Mouse (Mus musculus) CH12.LX (cell line): Measurements from ENCODE around the gene Olfr1037. TPM values are rescaled to one million over a fixed set of nuclear protein-coding genes. Genes with fewer than 3 reads are reported as not detected.
"Not testable (repeated sequence)": the region's sequence is repeated elsewhere in the genome, so short reads cannot be mapped to it uniquely, and the experiment has no call there.

Source experiments
- DNase-seq: peaks from one replicate; pipeline ENCODE4 v3.0.0-alpha.2; 2013; ENCODE audit errors: extremely low read depth
- H3K27ac ChIP-seq: 2 replicates; pipeline ENCODE4 v1.5.1; 2012; ENCODE audit warnings: low read depth, mild to moderate bottlenecking, control low read depth, moderate library complexity; ENCODE audit not compliant: insufficient read depth
- H3K27me3 ChIP-seq: replicated peaks from 2 replicates; pipeline ENCODE3; 2012; ENCODE audit warnings: inconsistent platforms
- H3K36me3 ChIP-seq, 2 experiments: replicated peaks in 1 of 2; 2 replicates each; pipeline versions ENCODE3 to v1.6.1; 2012; ENCODE audit warnings: inconsistent platforms in 1 of 2, low read length in 1 of 2, mild to moderate bottlenecking in 1 of 2, mixed read lengths in 1 of 2, moderate library complexity in 1 of 2; ENCODE audit not compliant: control insufficient read depth in 1 of 2, insufficient read depth in 1 of 2
- H3K4me1 ChIP-seq, 2 experiments: 2 replicates each; pipeline ENCODE4 v1.6.1; 2012; ENCODE audit warnings: inconsistent platforms in 1 of 2, moderate library complexity in 1 of 2; ENCODE audit not compliant: insufficient read depth in 2 of 2, control insufficient read depth in 1 of 2
- H3K4me2 ChIP-seq: 2 replicates; pipeline ENCODE4 v1.6.1; 2012; ENCODE audit warnings: low read depth, mild to moderate bottlenecking, control low read depth; ENCODE audit not compliant: poor library complexity, insufficient read depth, severe bottlenecking
- H3K4me3 ChIP-seq, 3 experiments: fragments of 150-350 bp in 1 of 3; sonication (generic) in 1 of 3; replicated peaks in 1 of 3; 2 replicates each; pipeline versions ENCODE3 to v1.5.1; 2011 to 2012; ENCODE audit warnings: low read depth in 2 of 3, low read length in 2 of 3, mild to moderate bottlenecking in 2 of 3, moderate library complexity in 2 of 3, control low read depth in 1 of 3, improper control_type of control experiment in 1 of 3, inconsistent platforms in 1 of 3, mixed read lengths in 1 of 3; ENCODE audit not compliant: poor library complexity in 1 of 3
- H3K79me2 ChIP-seq: replicated peaks from 2 replicates; pipeline ENCODE4 v1.6.1; 2012; ENCODE audit warnings: mild to moderate bottlenecking, moderate library complexity; ENCODE audit not compliant: control insufficient read depth, poor library complexity, insufficient read depth, severe bottlenecking; ENCODE audit errors: extremely low read depth
- H3K9ac ChIP-seq: 2 replicates; pipeline ENCODE4 v1.6.1; 2012; ENCODE audit warnings: low read depth, mild to moderate bottlenecking, control low read depth, moderate library complexity; ENCODE audit not compliant: insufficient read depth
- H3K9me3 ChIP-seq: replicated peaks from 2 replicates; pipeline ENCODE3; 2012; ENCODE audit warnings: low read length, inconsistent platforms, mixed read lengths
- CHD1 ChIP-seq: IDR thresholded peaks from 2 replicates; pipeline ENCODE4 v1.6.1; 2012; ENCODE audit warnings: low read depth, low read length, improper control_type of control experiment, inconsistent platforms
- E2F4 ChIP-seq: IDR thresholded peaks from 2 replicates; pipeline ENCODE4 v1.6.1; 2011; ENCODE audit warnings: low read depth, low read length, improper control_type of control experiment; ENCODE audit not compliant: insufficient replicate concordance
- ELF1 ChIP-seq: IDR thresholded peaks from 2 replicates; pipeline ENCODE4 v1.6.1; 2014; ENCODE audit warnings: low read depth, mild to moderate bottlenecking, inconsistent platforms, low read length, improper control_type of control experiment
- ETS1 ChIP-seq: conservative IDR thresholded peaks from 2 replicates; pipeline ENCODE4 v1.6.1; 2012; ENCODE audit warnings: low read depth, mild to moderate bottlenecking, inconsistent platforms, low read length, improper control_type of control experiment, moderate library complexity
- JUND ChIP-seq: conservative IDR thresholded peaks from 2 replicates; pipeline ENCODE4 v1.6.1; 2011; ENCODE audit warnings: low read depth, low read length, improper control_type of control experiment
- MAFK ChIP-seq: IDR thresholded peaks from 2 replicates; pipeline ENCODE4 v1.6.1; 2011; ENCODE audit warnings: low read length, improper control_type of control experiment; ENCODE audit not compliant: insufficient replicate concordance
- MAZ ChIP-seq: IDR thresholded peaks from 2 replicates; pipeline ENCODE4 v1.6.1; 2012; ENCODE audit warnings: low read depth, mild to moderate bottlenecking, inconsistent platforms, low read length, improper control_type of control experiment, moderate library complexity
- MXI1 ChIP-seq: IDR thresholded peaks from 2 replicates; pipeline ENCODE4 v1.6.1; 2011; ENCODE audit warnings: mild to moderate bottlenecking, low read depth, low read length, improper control_type of control experiment
- NELFE ChIP-seq: IDR thresholded peaks from 2 replicates; pipeline ENCODE4 v1.6.1; 2011; ENCODE audit warnings: low read depth, low read length, improper control_type of control experiment
- NRF1 ChIP-seq: IDR thresholded peaks from 2 replicates; pipeline ENCODE4 v1.6.1; 2014; ENCODE audit warnings: low read depth, mild to moderate bottlenecking, inconsistent platforms, low read length, improper control_type of control experiment, moderate library complexity
- PAX5 ChIP-seq: IDR thresholded peaks from 2 replicates; pipeline ENCODE4 v1.6.1; 2012; ENCODE audit warnings: low read length, inconsistent platforms, mixed read lengths
- POLR2AphosphoS2 ChIP-seq: IDR thresholded peaks from 2 replicates; pipeline ENCODE4 v1.6.1; 2011; ENCODE audit warnings: low read depth, low read length, improper control_type of control experiment
- RAD21 ChIP-seq: IDR thresholded peaks from 2 replicates; pipeline ENCODE4 v1.6.1; 2011; ENCODE audit warnings: low read depth, mild to moderate bottlenecking, low read length, improper control_type of control experiment, moderate library complexity
- SIN3A ChIP-seq: IDR thresholded peaks from 2 replicates; pipeline ENCODE4 v1.6.1; 2012; ENCODE audit warnings: low read length, improper control_type of control experiment, inconsistent platforms
- SMC3 ChIP-seq: IDR thresholded peaks from 2 replicates; pipeline ENCODE4 v1.6.1; 2011; ENCODE audit warnings: low read depth, low read length, improper control_type of control experiment
- TBP ChIP-seq: conservative IDR thresholded peaks from 2 replicates; pipeline ENCODE4 v1.6.1; 2011; ENCODE audit warnings: low read depth, low read length, improper control_type of control experiment
- USF1 ChIP-seq: IDR thresholded peaks from 2 replicates; pipeline ENCODE4 v1.6.1; 2014; ENCODE audit warnings: low read depth, mild to moderate bottlenecking, inconsistent platforms, low read length, improper control_type of control experiment
- ZKSCAN1 ChIP-seq: IDR thresholded peaks from 2 replicates; pipeline ENCODE4 v1.6.1; 2012; ENCODE audit warnings: low read depth, inconsistent platforms, low read length, improper control_type of control experiment, borderline replicate concordance
- ZMIZ1 ChIP-seq: IDR thresholded peaks from 2 replicates; pipeline ENCODE4 v1.6.1; 2012; ENCODE audit warnings: low read depth, mild to moderate bottlenecking, inconsistent platforms, low read length, improper control_type of control experiment
- ZNF384 ChIP-seq: IDR thresholded peaks from 2 replicates; pipeline ENCODE4 v1.6.1; 2012; ENCODE audit warnings: low read depth, low read length, improper control_type of control experiment, inconsistent platforms
- dilution Hi-C: fragments of 300-500 bp; cut with MboI; formaldehyde crosslinking; loops from 2 replicates; pipeline ENCODE4 v1.14.3; 2020; ENCODE audit warnings: low sequenced_read_pairs; ENCODE audit not compliant: extremely low pct_unique_long_range_greater_than_20kb, extremely low pct_ligation_motif_present
- in situ Hi-C: fragments of 300-500 bp; cut with MboI; formaldehyde crosslinking; loops from 3 replicates; pipeline ENCODE4 v1.14.3; 2019; ENCODE audit warnings: low sequenced_read_pairs, low pct_ligation_motif_present, low pct_unique_long_range_greater_than_20kb, mixed read lengths
- polyA plus RNA-seq: library from polyadenylated mRNA; unstranded; fragments of >175 nt; gene quantifications from 2 replicates; pipeline ENCODE4 v1.2.1, GENCODE M21; 2012; ENCODE audit warnings: low read depth; ENCODE audit not compliant: insufficient read length
- total RNA-seq, 2 experiments: library from RNA; depleted of rRNA; stranded (reverse); fragments of 300-350 nt in 1 of 2; fragments of >200 nt in 1 of 2; gene quantifications; 2 replicates each; pipeline ENCODE4 v1.2.3; 2012 to 2014

The Olfr1037 gene
- total RNA-seq (2012; rRNA removed) (not detected in 2 replicates), total RNA-seq (2014; rRNA removed) (not detected in 2 replicates), polyA plus RNA-seq (not detected in 2 replicates)

GRCm38 (mm10) chr2:86087285-86087684, at the start of gene Olfr1037:
Olfr1037 (minus strand) TSS chr2:86087385.
- H3K79me2 ChIP-seq, result no peaks in the 10 kb centered on the region
- in situ Hi-C loops, result no loop called here

GRCm38 (mm10) chr2:86135828-86136227, 48.6 kb upstream of the Olfr1037 start, which contains the start of gene Olfr1039:
Olfr1039 (minus strand) TSS chr2:86135928.
- Histone ChIP-seq H3K4me1 (no peaks in the 10 kb centered on the region), H3K36me3 (no peaks in the 10 kb centered on the region), H3K9me3 (peaks cover 16% of the 10 kb centered on the region), H3K9ac (no peak within 1 kb of the TSS), H3K79me2 (no peaks in the 10 kb centered on the region), H3K4me3 (no peak within 1 kb of the TSS), H3K4me2 (no peak within 1 kb of the TSS), H3K27me3 (no peaks in the 10 kb centered on the region), H3K27ac (no peak within 1 kb of the TSS)
- in situ Hi-C loops, result no loop called here
- no peak for DNase-seq
- TF ChIP-seq MAFK (no peak), ZMIZ1 (no peak), SIN3A (no peak), NRF1 (no peak), USF1 (no peak), ZKSCAN1 (no peak), TBP (no peak), MAZ (no peak), JUND (no peak), SMC3 (no peak), RAD21 (no peak), POLR2AphosphoS2 (no peak), ETS1 (no peak), ELF1 (no peak), PAX5 (no peak), NELFE (no peak), ZNF384 (no peak)
- dilution Hi-C loops, result no loop called here

More at GRCm38 (mm10) chr2:86087285-86087684, at the start of gene Olfr1037:
- H3K9ac ChIP-seq, result no peak within 1 kb of the TSS
- H3K9me3 ChIP-seq, result peaks cover 10% of the 10 kb centered on the region
- no peak within 1 kb of the TSS for H3K4me2 ChIP-seq
- TF ChIP-seq NRF1, result no peak
- TF ChIP-seq MXI1, result no peak
- no peak for TF ChIP-seq ZMIZ1
- TF ChIP-seq NELFE, result no peak
- no peak for TF ChIP-seq E2F4
- no peak for TF ChIP-seq ZKSCAN1
- TF ChIP-seq SIN3A, result no peak
- TF ChIP-seq CHD1, result no peak
- TF ChIP-seq MAZ, result no peak
- H3K36me3 ChIP-seq, result no peaks in the 10 kb centered on the region
- H3K4me3 ChIP-seq, result no peak within 1 kb of the TSS
- H3K27me3 ChIP-seq, result no peaks in the 10 kb centered on the region
- no peak within 1 kb of the TSS for H3K27ac ChIP-seq
- dilution Hi-C loops, result no loop called here
- no peak for DNase-seq
- no peaks in the 10 kb centered on the region for H3K4me1 ChIP-seq

GRCm38 (mm10) chr2:86080478-86080877, 6.7 kb downstream of the Olfr1037 start:
- H3K36me3 ChIP-seq, H3K27me3 ChIP-seq, H3K9ac ChIP-seq, dilution Hi-C loops, in situ Hi-C loops, H3K9me3 ChIP-seq, H3K79me2 ChIP-seq, H3K4me2 ChIP-seq, H3K4me3 ChIP-seq, DNase-seq, H3K27ac ChIP-seq, H3K4me1 ChIP-seq: not testable (repeated sequence)

DNA sequence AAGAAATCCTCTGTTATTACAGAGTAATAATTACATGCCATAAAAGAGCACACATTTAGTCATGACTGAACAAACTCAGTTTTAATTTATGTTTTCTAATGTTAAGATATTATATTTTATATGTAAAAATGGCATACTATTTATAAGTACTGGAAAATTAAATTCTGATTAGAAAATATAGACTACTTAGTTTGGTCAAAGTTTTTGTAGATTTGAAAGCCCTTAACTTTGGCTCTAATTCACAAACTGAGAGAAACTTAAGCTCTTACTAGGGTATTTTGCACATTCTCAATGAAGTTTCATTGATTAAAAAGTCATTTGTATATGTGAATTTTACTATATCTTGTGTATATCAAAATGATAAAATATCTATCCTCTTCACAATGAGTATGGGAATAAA, 13.5 kb downstream of the Olfr1037 start, which contains the start of gene Olfr1036:
TSS of gene Olfr1036 (plus strand) at position 301 of the 400 bp plus-strand sequence.
- H3K27ac ChIP-seq, H3K79me2 ChIP-seq, H3K4me3 ChIP-seq, H3K9ac ChIP-seq, H3K36me3 ChIP-seq, in situ Hi-C loops, dilution Hi-C loops, DNase-seq, H3K4me2 ChIP-seq, H3K9me3 ChIP-seq, H3K4me1 ChIP-seq, H3K27me3 ChIP-seq: not testable (repeated sequence)
